Mouse (Mus musculus) spleen, postnatal 10 days (tissue): Measurements from ENCODE around the gene Dus3l.
A peak's percentile ranks its signal among the peaks of the same experiment; 100 is the strongest.

Experiments used
- DNase-seq, 2 experiments: peaks; one replicate each; pipeline ENCODE4 v3.0.0; 2021 to 2022; ENCODE audit warnings: low spot score in 2 of 2

Dus3l gene

GRCm38 (mm10) chr17:56789286-56789685 lies 24.7 kb downstream of the Dus3l start:
- DNase-seq: no peak

- DNase-seq: no peak
Observed at GRCm38 (mm10) chr17:56792588-56792987, 28.0 kb downstream of the Dus3l start.

- DNase-seq: peak in 1 of 2 experiments; percentile 61
Observed at GRCm38 (mm10) chr17:56793614-56794319, 29.2 kb downstream of the Dus3l start.

GRCm38 (mm10) chr17:56799276-56799675 lies 34.7 kb downstream of the Dus3l start:
- no peak for DNase-seq

GRCm38 (mm10) chr17:56802065-56802464 lies 37.5 kb downstream of the Dus3l start:
- no peak for DNase-seq

- no peak for DNase-seq
Observed at GRCm38 (mm10) chr17:56804952-56805351, 40.4 kb downstream of the Dus3l start.

GRCm38 (mm10) chr17:56805784-56806183 lies 41.2 kb downstream of the Dus3l start:
- no peak for DNase-seq

GRCm38 (mm10) chr17:56808518-56808917 lies 44.0 kb downstream of the Dus3l start:
- peak; percentile 60 to 70 for DNase-seq

GRCm38 (mm10) chr17:56810245-56810644 lies 45.7 kb downstream of the Dus3l start:
- DNase-seq: peak in 1 of 2 experiments; percentile 49

- peak in 1 of 2 experiments; percentile 52 for DNase-seq
Observed at GRCm38 (mm10) chr17:56814316-56815056, 49.9 kb downstream of the Dus3l start.

GRCm38 (mm10) chr17:56815057-56815345 lies 50.4 kb downstream of the Dus3l start:
- DNase-seq: no peak

GRCm38 (mm10) chr17:56818067-56818636 lies 53.6 kb downstream of the Dus3l start:
- DNase-seq: peak in 1 of 2 experiments; percentile 77

- DNase-seq: no peak
Observed at GRCm38 (mm10) chr17:56819032-56819545, 54.5 kb downstream of the Dus3l start.
